Mouse (Mus musculus) limb, embryonic 14.5 days (tissue): Measurements from ENCODE around the gene Parp1. TPM values are rescaled to one million over a fixed set of nuclear protein-coding genes. Genes with fewer than 3 reads are reported as not detected.
A peak's percentile ranks its signal among the peaks of the same experiment; 100 is the strongest.

ENCODE experiments used
- ATAC-seq: fragments of 200-750 bp; cut with Nextera tagmentation; 2 replicates; pipeline ENCODE4 v1.8.0; 2017; ENCODE audit warnings: low read depth, moderate number of reproducible peaks, moderate TSS enrichment; ENCODE audit not compliant: low FRiP score
- DNase-seq: peaks from one replicate; pipeline ENCODE4 v3.0.0-alpha.2; 2015; ENCODE audit warnings: low spot score
- H3K27ac ChIP-seq: fragments of 300-500 bp; sonication (generic); replicated peaks from 2 replicates; pipeline ENCODE4 v1.5.1; 2014; ENCODE audit warnings: low read depth, mild to moderate bottlenecking, low read length, moderate library complexity, mixed read lengths
- H3K27me3 ChIP-seq: fragments of 300-500 bp; sonication (generic); 2 replicates; pipeline ENCODE4 v1.6.1; 2014; ENCODE audit warnings: low read length, mixed read lengths; ENCODE audit not compliant: control insufficient read depth, insufficient read depth
- H3K36me3 ChIP-seq: fragments of 300-500 bp; sonication (generic); 2 replicates; pipeline ENCODE4 v1.6.1; 2014; ENCODE audit warnings: mild to moderate bottlenecking, low read length, moderate library complexity, mixed read lengths; ENCODE audit not compliant: control insufficient read depth, insufficient read depth
- H3K4me1 ChIP-seq: fragments of 300-500 bp; sonication (generic); 2 replicates; pipeline ENCODE4 v1.6.1; 2014; ENCODE audit warnings: antibody characterized with exemption, low read length, mixed read lengths; ENCODE audit not compliant: control insufficient read depth, insufficient read depth
- H3K4me2 ChIP-seq: fragments of 300-500 bp; sonication (generic); replicated peaks from 2 replicates; pipeline ENCODE4 v1.6.1; 2014; ENCODE audit warnings: low read depth, mild to moderate bottlenecking, low read length, moderate library complexity; ENCODE audit not compliant: severe bottlenecking
- H3K4me3 ChIP-seq: fragments of 300-500 bp; sonication (generic); replicated peaks from 2 replicates; pipeline ENCODE4 v1.5.1; 2014; ENCODE audit warnings: low read length
- H3K9ac ChIP-seq: fragments of 300-500 bp; sonication (generic); 2 replicates; pipeline ENCODE4 v1.6.1; 2014; ENCODE audit warnings: mild to moderate bottlenecking, low read depth, low read length, moderate library complexity; ENCODE audit not compliant: severe bottlenecking
- H3K9me3 ChIP-seq: fragments of 300-500 bp; sonication (generic); 2 replicates; pipeline ENCODE4 v1.6.1; 2016; ENCODE audit warnings: low read length; ENCODE audit not compliant: control insufficient read depth
- POLR2A ChIP-seq: fragments of 200-500 bp; IDR thresholded peaks from 2 replicates; pipeline ENCODE4 v1.8.0; 2012; ENCODE audit warnings: inconsistent platforms, mild to moderate bottlenecking, moderate library complexity, borderline replicate concordance; ENCODE audit not compliant: insufficient read depth, insufficient read length; ENCODE audit errors: extremely low read depth
- WGBS: fragments of 180-500 bp; shearing (Covaris S2); extraction: QIAGEN DNeasy Blood & Tissue Kit; methylation state at CpG from one replicate; pipeline ENCODE4 v1.1.7; 2014; 5-methylcytosine and 5-hydroxymethylcytosine counted together
- polyA plus RNA-seq, 2 experiments: library from polyadenylated mRNA; depleted of rRNA in 1 of 2; stranded (reverse) in 1 of 2; unstranded in 1 of 2; fragments of >200 nt; fragmentation: Nextera tagmentation in 1 of 2; extraction: Ambion mirVana in 1 of 2; gene quantifications; 2 replicates each; pipeline versions ENCODE4 v1.2.1 to v1.2.3; 2012 to 2014

Gene Parp1
- polyA plus RNA-seq (2012; rRNA removed), result 89.0 and 107 TPM in 2 replicates
- 108 and 113 TPM in 2 replicates for polyA plus RNA-seq (2014; fragmentation: Nextera tagmentation; extraction: Ambion mirVana)

DNA sequence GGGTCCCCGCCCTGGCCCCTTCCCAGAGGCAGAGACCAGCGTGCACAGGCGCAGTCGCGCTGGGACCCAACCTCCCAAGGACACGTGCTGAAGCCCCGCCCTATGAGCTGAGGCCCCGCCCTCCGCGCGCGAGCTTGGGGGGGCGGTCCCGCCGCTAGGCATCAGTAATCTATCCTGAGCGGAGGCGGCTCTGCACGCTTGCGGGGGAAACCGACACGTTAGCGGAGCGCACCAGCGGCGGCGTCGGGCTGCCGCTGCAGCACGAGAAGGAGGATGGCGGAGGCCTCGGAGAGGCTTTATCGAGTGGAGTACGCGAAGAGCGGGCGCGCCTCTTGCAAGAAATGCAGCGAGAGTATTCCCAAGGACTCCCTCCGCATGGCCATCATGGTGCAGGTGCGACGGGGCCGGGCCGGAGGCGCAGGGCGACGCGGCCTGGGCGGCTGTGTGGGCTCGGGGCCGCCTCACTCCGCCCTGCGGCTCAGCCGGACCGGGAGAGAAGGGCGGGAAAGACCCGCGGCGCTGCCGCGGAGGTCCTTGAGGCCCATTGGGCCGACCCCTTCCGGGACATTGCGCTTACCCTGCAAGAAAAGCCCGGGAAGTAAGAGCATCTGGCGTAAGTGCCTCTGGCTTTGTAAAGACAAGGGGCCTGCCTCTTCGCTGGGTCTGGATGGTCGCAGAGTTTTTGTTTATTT is at the start of gene Parp1:
Parp1 (plus strand) TSS at position 164 of the 692 bp plus-strand sequence.
- Histone ChIP-seq H3K4me1 (peaks cover 15% of the 10 kb centered on the region), H3K4me3 (peak within 1 kb of the TSS; percentile 81), H3K9me3 (no peaks in the 10 kb centered on the region), H3K27ac (peak within 1 kb of the TSS; percentile 91), H3K9ac (peak within 1 kb of the TSS; percentile 76), H3K4me2 (peak within 1 kb of the TSS; percentile 70), H3K27me3 (no peaks in the 10 kb centered on the region), H3K36me3 (peaks cover 11% of the 10 kb centered on the region)
- DNase-seq (peak; percentile 94), ATAC-seq (peak; percentile 99)
- 0 out of 2 replicates have a peak, but pooled peaks have one; percentile 82 for TF ChIP-seq POLR2A
- whole genome bisulfite sequencing, result under 1% methylated on average over 55 of the region's 67 CpGs

DNA sequence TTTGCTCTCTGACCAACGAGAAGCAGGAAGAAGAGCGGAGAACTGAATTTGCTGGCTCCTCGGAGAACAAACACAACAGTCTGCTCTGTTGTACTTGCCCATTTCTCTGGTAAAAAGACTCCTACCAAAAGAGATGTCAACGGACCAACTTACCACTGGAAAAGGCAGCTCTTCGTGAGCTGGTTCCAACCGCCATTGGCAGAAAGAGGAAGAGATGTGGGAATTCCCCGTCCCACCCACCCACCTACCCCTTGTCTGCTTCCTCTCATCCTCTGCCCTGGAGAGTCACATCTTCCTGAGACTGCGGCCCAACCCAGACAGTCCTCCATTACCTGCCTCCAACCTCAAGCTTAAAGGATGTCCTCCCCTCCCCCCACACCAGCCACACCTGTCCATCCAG is 49.2 kb upstream of the Parp1 start:
- Histone ChIP-seq H3K4me1 (no peaks in the 10 kb centered on the region; the same call in 1 of the 2 replicates), H3K4me2 (no peak overlapping the region), H3K4me3 (no peak overlapping the region), H3K9ac (no peak overlapping the region), H3K36me3 (no peaks in the 10 kb centered on the region), H3K27me3 (no peaks in the 10 kb centered on the region), H3K27ac (no peak overlapping the region), H3K9me3 (no peaks in the 10 kb centered on the region)
- DNase-seq (no peak), ATAC-seq (no peak)
- WGBS, result 94% methylated on average over 6 of the region's 8 CpGs
- TF ChIP-seq POLR2A, result no peak

DNA sequence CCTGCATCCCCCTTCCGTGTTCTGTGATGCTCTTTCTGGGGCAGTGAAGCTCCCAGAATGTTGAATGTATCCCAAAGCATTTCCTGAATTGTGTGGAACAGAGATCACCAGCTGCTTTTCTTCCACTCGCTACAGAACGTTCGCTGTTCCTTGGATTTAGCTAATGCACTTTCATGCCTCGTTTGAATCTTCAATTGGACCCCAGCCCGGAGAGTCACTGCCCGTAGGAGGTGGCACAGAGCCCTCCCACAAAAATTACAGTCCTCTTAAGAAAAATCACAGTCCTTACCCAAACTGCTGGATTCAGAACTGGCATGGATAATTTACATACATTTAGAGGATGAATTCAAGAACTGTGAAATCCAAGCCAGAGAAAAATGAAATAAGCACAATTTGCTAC is 48.5 kb upstream of the Parp1 start:
- Histone ChIP-seq H3K36me3 (no peaks in the 10 kb centered on the region), H3K9me3 (no peaks in the 10 kb centered on the region), H3K4me3 (no peak overlapping the region), H3K4me1 (no peaks in the 10 kb centered on the region; the same call in 1 of the 2 replicates), H3K27ac (no peak overlapping the region), H3K9ac (no peak overlapping the region), H3K4me2 (no peak overlapping the region), H3K27me3 (no peaks in the 10 kb centered on the region)
- whole genome bisulfite sequencing, result 62% methylated on average over 7 of the region's 7 CpGs
- ATAC-seq (no peak), DNase-seq (no peak)
- TF ChIP-seq POLR2A, result no peak

- H3K27me3 ChIP-seq, result no peaks in the 10 kb centered on the region
- H3K9me3 ChIP-seq, result no peaks in the 10 kb centered on the region
- DNase-seq (no peak), ATAC-seq (no peak)
- H3K4me2 ChIP-seq, result no peak overlapping the region
- no peak overlapping the region for H3K9ac ChIP-seq
- no peak overlapping the region for H3K27ac ChIP-seq
- no peaks in the 10 kb centered on the region for H3K36me3 ChIP-seq
- TF ChIP-seq POLR2A, result no peak
- no peaks in the 10 kb centered on the region for H3K4me1 ChIP-seq
- no peak overlapping the region for H3K4me3 ChIP-seq
- 74% methylated on average over 2 of the region's 2 CpGs for WGBS
Observed at GRCm38 (mm10) chr1:180523320-180523719, 45.4 kb upstream of the Parp1 start.

- no peak overlapping the region for H3K4me3 ChIP-seq
- WGBS, result 79% methylated on average over 1 of the region's 1 CpGs
- no peaks in the 10 kb centered on the region for H3K9me3 ChIP-seq
- H3K4me2 ChIP-seq, result no peak overlapping the region
- DNase-seq, result no peak
- H3K27me3 ChIP-seq, result no peaks in the 10 kb centered on the region
- no peak for ATAC-seq
- no peak overlapping the region for H3K9ac ChIP-seq
- no peak overlapping the region for H3K27ac ChIP-seq
- no peak for TF ChIP-seq POLR2A
- H3K36me3 ChIP-seq, result no peaks in the 10 kb centered on the region
- no peaks in the 10 kb centered on the region for H3K4me1 ChIP-seq
Observed at GRCm38 (mm10) chr1:180525301-180525700, 43.4 kb upstream of the Parp1 start.

DNA sequence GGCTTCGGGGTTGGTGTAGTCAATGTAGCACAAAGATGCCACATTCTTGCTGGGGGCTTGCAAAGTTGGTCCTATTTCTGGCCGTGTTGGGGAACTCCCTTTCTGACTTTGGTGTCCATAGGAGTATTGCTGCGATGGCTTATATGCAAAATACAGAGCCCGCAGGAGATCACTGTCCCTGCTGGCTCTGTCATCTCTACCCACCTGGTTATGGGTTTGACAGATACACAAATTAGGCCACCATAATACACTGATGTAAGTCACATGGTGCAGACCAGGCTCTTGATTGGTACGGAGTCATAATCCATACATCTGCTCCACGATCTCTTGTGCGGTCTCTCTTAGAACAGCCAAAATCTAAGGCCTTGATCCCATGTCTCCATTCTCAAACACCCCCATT is 38.9 kb upstream of the Parp1 start:
- no peak for TF ChIP-seq POLR2A
- peaks cover 13% of the 10 kb centered on the region for H3K9me3 ChIP-seq
- DNase-seq, result no peak
- no peak overlapping the region for H3K4me3 ChIP-seq
- no peaks in the 10 kb centered on the region for H3K36me3 ChIP-seq
- no peak overlapping the region for H3K27ac ChIP-seq
- no peak for ATAC-seq
- no peaks in the 10 kb centered on the region for H3K4me1 ChIP-seq
- 89% methylated on average over 7 of the region's 7 CpGs for WGBS
- H3K4me2 ChIP-seq, result no peak overlapping the region
- H3K9ac ChIP-seq, result no peak overlapping the region
- no peaks in the 10 kb centered on the region for H3K27me3 ChIP-seq
